Mouse (Mus musculus) Patski (cell line): ENCODE results near the gene Slc25a13. TPM values are rescaled to one million over a fixed set of nuclear protein-coding genes. Genes with fewer than 3 reads are reported as not detected.

Experiments used
- ATAC-seq: fragments of 100-300 bp; one replicate; pipeline ENCODE4 v1.8.0; 2021
- CTCF ChIA-PET: fragments of 350-600 bp; sonication (Branson Sonifier 250); formaldehyde crosslinking; loops from one replicate; lab custom pipeline; 2022; ENCODE audit warnings: inconsistent platforms; lab: Charles Lee
- POLR2A ChIA-PET: fragments of 350-600 bp; sonication (Branson Sonifier 250); formaldehyde crosslinking; loops from one replicate; lab custom pipeline; 2022; ENCODE audit warnings: antibody characterized with exemption, inconsistent platforms; lab: Charles Lee
- DNase-seq: peaks from one replicate; pipeline ENCODE4 v3.0.0-alpha.2; 2011; ENCODE audit warnings: low read depth, low spot score
- H3K27me3 ChIP-seq: fragments of 371-371 bp; one replicate; pipeline ENCODE4 v1.5.1; 2021
- CTCF ChIP-seq: fragments of 100-300 bp; IDR thresholded peaks from one replicate; pipeline ENCODE4 v1.5.1; 2021
- in situ Hi-C: fragments of 300-500 bp; cut with MboI; formaldehyde crosslinking; loops from 3 replicates; pipeline ENCODE4 v1.11.1; 2018; ENCODE audit warnings: low pct_unique_long_range_greater_than_20kb, mixed read lengths
- polyA plus RNA-seq: library from polyadenylated mRNA; unstranded; gene quantifications from one replicate; pipeline ENCODE4 v1.2.3, GENCODE M21; 2021

Slc25a13 gene
- polyA plus RNA-seq, 1 experiment from 2014 or later = 76.1 TPM

DNA sequence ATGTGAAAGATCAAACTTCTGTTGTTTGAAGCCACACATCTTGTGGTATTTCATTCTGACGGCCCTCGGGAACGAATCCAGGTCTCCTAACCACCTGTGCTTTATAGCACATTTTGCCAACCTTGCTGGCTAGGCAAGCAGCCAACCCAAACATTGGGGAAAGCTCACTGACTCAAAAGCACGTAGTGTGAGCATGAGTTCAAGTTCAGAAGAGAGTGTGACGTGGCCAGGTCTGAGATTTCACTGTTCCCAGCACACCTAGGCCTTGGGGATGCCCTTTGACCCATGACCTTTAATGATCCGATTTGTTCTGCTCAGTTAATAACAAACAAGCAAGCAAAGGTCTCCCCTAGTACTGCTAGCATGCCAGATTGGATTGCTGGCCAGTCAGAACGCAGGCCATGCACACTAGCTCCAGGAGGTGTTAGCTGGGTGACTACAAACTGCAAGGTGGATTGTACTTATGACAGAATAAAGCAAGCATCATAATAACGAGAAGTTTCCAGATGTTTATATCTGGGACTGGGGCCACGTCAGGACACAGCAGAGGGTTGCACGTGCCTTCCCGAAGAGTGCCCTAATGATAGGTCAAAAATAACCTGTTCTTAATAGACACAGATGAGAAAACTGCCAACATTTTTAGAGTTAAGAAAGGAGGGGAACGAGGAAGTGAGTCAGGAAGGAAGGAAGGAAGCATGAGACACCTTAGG lies 2.8 kb upstream of the Slc25a13 start:
- H3K27me3 ChIP-seq = no peaks in the 10 kb centered on the region
- no peak for TF ChIP-seq CTCF
- DNase-seq (no peak), ATAC-seq (no peak)
- CTCF ChIA-PET = no interaction called here
- in situ Hi-C loops = loop anchor here (5.0 to 25.0 kb wide), 2 partner anchors 662 to 783 kb away; partner anchors contain the start of gene Dlx5
- POLR2A ChIA-PET = no interaction called here

- POLR2A ChIA-PET = no interaction called here
- in situ Hi-C loops = loop anchor here (5.0 to 25.0 kb wide), 2 partner anchors 665 to 780 kb away; partner anchors contain the start of gene Dlx5
- CTCF ChIA-PET = no interaction called here
- H3K27me3 ChIP-seq = no peaks in the 10 kb centered on the region
- ATAC-seq = peak; percentile 5
- TF ChIP-seq CTCF = no peak
- no peak for DNase-seq
Measured at GRCm38 (mm10) chr6:6217286-6217625, 283 bp upstream of the Slc25a13 start.

DNA sequence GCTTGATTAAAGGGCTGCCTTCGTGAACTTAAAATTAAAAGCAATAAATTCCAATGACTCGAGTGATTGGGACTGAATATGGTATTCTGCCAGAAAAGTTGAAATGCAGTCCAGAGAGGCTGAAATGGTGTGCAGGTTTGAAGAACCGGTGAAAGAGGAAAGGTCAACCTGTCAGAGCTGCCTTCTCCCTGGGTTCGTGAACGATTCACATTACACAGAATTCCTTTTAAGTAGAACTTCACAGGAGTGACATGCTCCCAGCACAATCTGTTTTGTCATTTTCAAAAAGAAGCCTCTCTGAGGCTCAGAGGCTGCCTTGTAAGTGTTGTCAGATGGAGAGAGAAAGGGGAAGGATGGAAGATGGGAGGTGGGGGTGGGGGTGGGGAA lies 860 bp downstream of the Slc25a13 start:
- ChIA-PET CTCF (no interaction called here), POLR2A (interaction anchor here (0.6 kb wide), 1 partner anchor 700 kb away, joined by 8 read pairs; no protein-coding TSS in a partner anchor)
- no peak for TF ChIP-seq CTCF
- in situ Hi-C loops = loop anchor here (5.0 to 25.0 kb wide), 2 partner anchors 666 to 779 kb away; partner anchors contain the start of gene Dlx5
- H3K27me3 ChIP-seq = no peaks in the 10 kb centered on the region
- DNase-seq (no peak), ATAC-seq (no peak)

DNA sequence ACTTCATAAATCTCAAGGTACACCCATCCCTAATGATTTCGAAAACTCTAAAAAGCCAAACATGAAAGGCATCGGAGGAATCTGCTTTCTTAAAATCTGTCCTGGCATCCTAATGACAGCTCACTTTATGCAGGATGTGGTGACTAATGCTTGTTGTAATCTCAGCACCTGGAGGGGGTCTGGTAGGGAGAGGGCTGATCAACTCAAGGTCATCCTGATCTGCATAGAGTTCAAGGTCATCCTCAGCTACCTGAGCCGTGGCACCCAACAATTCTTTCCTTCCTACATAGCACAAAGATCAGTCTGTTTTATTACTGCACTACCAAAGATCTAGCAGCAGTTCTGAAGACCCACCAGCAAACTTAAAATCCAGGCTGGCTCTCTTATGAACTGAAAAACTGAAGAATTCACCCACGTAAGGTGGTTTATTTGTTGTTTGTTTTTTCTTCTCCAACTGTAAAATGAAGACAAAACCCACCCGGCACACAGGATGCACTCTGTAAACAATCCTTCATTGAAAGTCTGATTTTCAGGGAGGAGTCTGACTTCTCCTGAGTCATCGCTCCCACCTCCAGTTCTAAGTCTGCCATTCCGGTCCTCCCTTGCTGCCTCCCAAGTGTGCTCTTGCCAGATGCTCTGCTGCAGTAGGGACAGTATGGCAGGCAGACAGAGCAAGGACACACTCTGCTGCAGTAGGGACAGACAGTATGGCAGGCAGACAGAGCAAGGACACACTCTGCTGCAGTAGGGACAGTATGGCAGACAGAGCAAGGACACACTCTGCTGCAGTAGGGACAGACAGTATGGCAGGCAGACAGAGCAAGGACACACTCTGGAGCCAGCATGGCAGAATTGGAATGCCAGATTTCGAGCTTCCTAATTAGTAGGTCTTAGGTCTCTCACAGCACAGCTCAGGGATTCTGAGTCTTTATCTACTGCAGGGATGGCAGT lies 4.3 kb downstream of the Slc25a13 start:
- POLR2A ChIA-PET = interaction anchor here (1.4 kb wide), 1 partner anchor 669 kb away, joined by 4 read pairs; the partner anchor contains the start of gene Dlx5
- TF ChIP-seq CTCF = no peak
- ATAC-seq (no peak), DNase-seq (no peak)
- CTCF ChIA-PET = interaction anchor here (1.0 kb wide), 1 partner anchor 8 kb away, joined by 3 read pairs; no protein-coding TSS in a partner anchor
- H3K27me3 ChIP-seq = no peaks in the 10 kb centered on the region
- in situ Hi-C loops = loop anchor here (5.0 to 25.0 kb wide), 2 partner anchors 95 to 775 kb away; no protein-coding TSS in a partner anchor

DNA sequence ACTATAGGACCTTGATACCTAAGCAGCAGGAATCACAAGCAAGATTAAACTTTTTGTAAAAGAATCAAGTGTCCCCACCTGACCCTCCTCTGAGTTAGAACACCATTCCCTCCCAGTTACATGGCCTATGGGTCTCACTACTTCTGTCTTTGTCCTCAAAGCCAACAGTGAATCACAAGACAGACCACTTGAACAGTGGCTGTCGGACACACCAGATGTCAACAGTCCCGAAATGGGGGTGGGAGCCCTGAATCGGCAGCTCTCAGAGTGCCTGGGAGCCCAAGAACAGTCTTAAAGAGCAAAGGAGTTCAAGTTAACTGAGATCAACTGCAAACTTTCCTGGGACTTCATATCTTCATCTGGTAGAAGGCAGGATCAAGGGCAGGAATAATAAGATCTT lies 5.0 kb downstream of the Slc25a13 start:
- no peaks in the 10 kb centered on the region for H3K27me3 ChIP-seq
- ChIA-PET CTCF (no interaction called here), POLR2A (no interaction called here)
- DNase-seq (no peak), ATAC-seq (no peak)
- TF ChIP-seq CTCF = no peak
- in situ Hi-C loops = loop anchor here (5.0 to 25.0 kb wide), 2 partner anchors 95 to 775 kb away; no protein-coding TSS in a partner anchor

GRCm38 (mm10) chr6:6210637-6211036 lies 6.3 kb downstream of the Slc25a13 start:
- ChIA-PET POLR2A (no interaction called here), CTCF (no interaction called here)
- no peaks in the 10 kb centered on the region for H3K27me3 ChIP-seq
- ATAC-seq (no peak), DNase-seq (no peak)
- in situ Hi-C loops = loop anchor here (5.0 to 25.0 kb wide), 2 partner anchors 93 to 773 kb away; no protein-coding TSS in a partner anchor
- no peak for TF ChIP-seq CTCF

DNA sequence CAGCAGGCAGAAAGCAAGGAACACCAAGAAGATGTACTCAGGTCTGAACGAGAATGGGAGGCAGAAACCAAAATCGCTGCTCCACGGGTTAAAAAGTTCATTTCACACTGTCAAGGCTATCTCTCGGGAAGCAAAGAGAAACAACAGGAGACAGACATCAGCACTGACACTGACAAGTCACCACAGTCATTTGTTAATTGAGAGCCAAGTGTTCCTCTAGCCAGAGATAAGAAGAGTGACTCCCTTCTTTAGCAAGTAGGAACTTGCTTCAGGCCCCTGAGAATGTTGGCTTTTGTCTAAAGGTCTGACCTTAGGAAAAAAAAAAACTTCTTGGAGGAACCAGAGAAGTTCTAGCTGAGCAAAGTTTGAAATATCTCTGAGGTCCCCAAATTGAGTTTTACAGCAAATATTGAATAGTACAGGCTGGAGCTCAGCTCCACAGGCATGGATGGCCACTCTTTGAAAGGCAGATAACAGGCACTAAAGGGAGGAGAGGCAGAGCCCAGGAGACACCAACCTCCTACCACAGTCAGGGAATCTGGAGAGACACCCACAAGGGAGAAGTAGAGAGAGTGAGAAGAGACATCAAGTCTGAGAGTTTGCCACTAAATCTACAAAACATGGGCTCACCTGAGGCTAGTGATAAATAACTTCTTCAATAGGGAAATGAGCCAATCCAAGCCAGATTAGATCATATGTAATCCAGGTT lies 8.5 kb downstream of the Slc25a13 start:
- no peaks in the 10 kb centered on the region for H3K27me3 ChIP-seq
- in situ Hi-C loops = loop anchor here (25.0 kb wide), 1 partner anchor 771 kb away; no protein-coding TSS in a partner anchor
- ChIA-PET CTCF (no interaction called here), POLR2A (interaction anchor here (0.9 kb wide), 1 partner anchor 673 kb away, joined by 4 read pairs; the partner anchor contains the start of gene Dlx5)
- ATAC-seq (no peak), DNase-seq (no peak)
- TF ChIP-seq CTCF = no peak

DNA sequence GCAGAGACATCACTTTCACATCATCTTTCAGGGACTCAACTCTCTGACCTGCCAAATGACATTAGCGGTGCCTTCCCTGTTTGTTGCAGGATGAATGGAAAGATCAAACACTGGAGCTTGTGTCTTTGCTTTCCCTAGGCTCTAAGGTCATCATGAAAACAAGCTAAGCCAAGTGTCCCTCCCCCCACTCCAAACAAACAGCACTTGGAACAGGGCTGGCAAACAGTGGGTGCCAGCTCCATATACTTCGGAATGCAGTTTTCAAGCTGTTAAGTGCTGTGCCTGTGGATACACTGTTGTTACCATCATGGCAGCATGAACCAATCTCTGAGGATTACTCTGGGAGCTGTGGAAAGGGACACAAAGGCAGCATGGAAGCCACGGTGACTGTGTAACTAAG lies 9.1 kb downstream of the Slc25a13 start:
- no peaks in the 10 kb centered on the region for H3K27me3 ChIP-seq
- in situ Hi-C loops = loop anchor here (25.0 kb wide), 1 partner anchor 771 kb away; no protein-coding TSS in a partner anchor
- CTCF ChIA-PET = interaction anchor here (1.0 kb wide), 1 partner anchor 12 kb away, joined by 3 read pairs; no protein-coding TSS in a partner anchor
- TF ChIP-seq CTCF = no peak
- no peak for ATAC-seq
- no peak for DNase-seq
- POLR2A ChIA-PET = interaction anchor here (0.9 kb wide), 1 partner anchor 674 kb away, joined by 4 read pairs; the partner anchor contains the start of gene Dlx5

DNA sequence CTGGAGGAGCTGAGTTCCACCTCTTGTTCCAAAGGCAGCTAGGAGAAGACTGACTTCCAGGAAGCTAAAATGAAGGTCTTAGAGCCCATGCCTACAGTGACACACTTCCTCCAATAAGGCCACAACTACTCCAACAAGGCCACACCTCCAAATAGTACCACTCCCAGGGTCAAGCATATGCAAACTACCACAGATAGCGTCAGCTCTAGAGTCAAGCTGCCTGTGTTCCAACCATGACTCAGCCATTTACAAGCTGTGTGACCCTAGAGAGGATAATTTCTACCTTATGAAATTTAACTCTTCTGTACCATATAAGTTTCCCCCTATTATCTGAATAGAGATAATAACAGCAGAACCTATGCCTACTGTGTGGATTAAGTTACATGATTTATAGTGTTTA lies 9.6 kb downstream of the Slc25a13 start:
- no peak for ATAC-seq

More for the DNA sequence above, 9.6 kb downstream of the Slc25a13 start:
- DNase-seq = no peak
- CTCF ChIA-PET = interaction anchor here (1.0 kb wide), 1 partner anchor 11 kb away, joined by 3 read pairs; no protein-coding TSS in a partner anchor
- POLR2A ChIA-PET = no interaction called here
- TF ChIP-seq CTCF = no peak
- no peaks in the 10 kb centered on the region for H3K27me3 ChIP-seq
- in situ Hi-C loops = loop anchor here (25.0 kb wide), 1 partner anchor 770 kb away; no protein-coding TSS in a partner anchor
